ENCODE assay signal across 8 mouse cellular contexts in the genomic region with DNA sequence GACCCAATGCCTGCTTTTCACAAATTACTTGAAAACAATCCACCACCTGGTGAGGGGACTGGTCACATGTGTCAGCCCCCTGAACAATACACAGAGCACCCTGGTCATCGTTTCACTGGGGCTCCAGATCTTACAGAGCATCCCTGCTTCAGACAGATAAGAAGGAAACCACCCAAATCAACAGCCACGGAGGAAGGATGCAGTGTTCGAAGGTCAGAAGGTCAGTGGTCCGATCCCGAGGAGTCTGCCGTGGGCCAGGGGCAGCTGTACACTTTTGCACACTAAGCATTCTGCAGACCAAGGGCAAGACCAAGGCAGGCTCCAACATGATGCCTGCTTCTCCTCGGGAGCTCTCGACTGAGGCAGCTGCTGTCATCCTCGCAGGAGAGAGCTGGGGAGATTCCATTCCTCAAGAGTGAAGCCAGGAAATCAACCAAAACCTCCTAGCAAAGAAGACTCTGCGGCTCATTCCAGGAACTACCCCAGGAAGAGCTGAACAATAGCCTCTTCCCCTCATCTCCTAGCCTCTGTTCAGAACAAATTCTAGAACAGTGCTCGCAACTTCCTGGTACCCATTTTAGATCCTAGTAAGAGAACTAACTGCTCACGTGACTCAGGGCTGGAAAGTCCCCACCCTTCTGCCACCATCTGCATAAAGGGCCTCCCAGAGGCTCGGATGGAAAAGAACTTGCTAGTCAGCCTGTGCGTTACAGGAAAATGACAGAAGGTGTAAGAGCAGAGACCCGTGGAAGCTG. TPM values are rescaled to one million over a fixed set of nuclear protein-coding genes. Genes with fewer than 3 reads are reported as not detected.
DNase-seq lines count a peak whose midpoint lies in the region; ATAC-seq and TF ChIP-seq lines count a peak whose summit lies in the region.

No protein-coding gene starts in this region.

- DNase-seq in gastrocnemius, adult 2 months, result no peak
- no peak for DNase-seq in gastrocnemius, postnatal 10 days
- peak; percentile 34 for DNase-seq in c-Kit-positive CD71-positive TER-119-positive erythroid progenitor cells, embryonic 14.5 days (ENCODE audit: low spot score)
- peak; percentile 94 for DNase-seq in induced T-regulatory cell, adult 2 months (ENCODE audit: low read depth)
- DNase-seq in urinary bladder, postnatal 14 days (ENCODE audit: low spot score), result no peak
- no peak for DNase-seq in forebrain, embryonic 11.5 days (ENCODE audit: low spot score)

- peak overlapping the region; percentile 17; the same call in 1 of the 2 replicates for H3K4me3 ChIP-seq in gastrocnemius, adult 2 months
- H3K4me3 ChIP-seq in liver, embryonic 15.5 days (replicated peaks), result peak overlapping the region; percentile 25
- H3K4me3 ChIP-seq in stomach, embryonic 14.5 days (ENCODE audit: low read depth, low read length), result no peak overlapping the region
- H3K4me3 ChIP-seq in forebrain, embryonic 11.5 days (ENCODE audit: low read depth, low read length), result no peak overlapping the region

- H3K27me3 ChIP-seq in liver, embryonic 15.5 days, result no peaks in the 10 kb centered on the region
- no peaks in the 10 kb centered on the region for H3K27me3 ChIP-seq in stomach, embryonic 14.5 days (ENCODE audit: control insufficient read depth, insufficient read depth, low read length)
- no peaks in the 10 kb centered on the region for H3K27me3 ChIP-seq in forebrain, embryonic 11.5 days (ENCODE audit: control insufficient read depth, insufficient read depth, low read length)

- peak overlapping the region; percentile 13; the same call in 1 of the 2 replicates for H3K9ac ChIP-seq in liver, embryonic 15.5 days
- no peak overlapping the region for H3K9ac ChIP-seq in stomach, embryonic 14.5 days (replicated peaks; ENCODE audit: low read depth, low read length)
- no peak overlapping the region for H3K9ac ChIP-seq in forebrain, embryonic 11.5 days (ENCODE audit: low read length)

- peak overlapping the region; percentile 58 for H3K4me2 ChIP-seq in liver, embryonic 15.5 days
- no peak overlapping the region for H3K4me2 ChIP-seq in stomach, embryonic 14.5 days (replicated peaks; ENCODE audit: low read depth, low read length)
- H3K4me2 ChIP-seq in forebrain, embryonic 11.5 days (ENCODE audit: low read depth, low read length, severe bottlenecking), result no peak overlapping the region

- intact Hi-C loops in gastrocnemius, adult 2 months (cut with DNase I), result loop anchor here (2.0 kb wide), 1 partner anchor 88 kb away; no protein-coding TSS in a partner anchor

- peaks cover 38% of the 10 kb centered on the region for H3K4me1 ChIP-seq in liver, embryonic 15.5 days (replicated peaks)
- peaks cover 19% of the 10 kb centered on the region; the same call in 1 of the 2 replicates for H3K4me1 ChIP-seq in stomach, embryonic 14.5 days (ENCODE audit: control insufficient read depth, insufficient read depth, low read length)
- 0 out of 2 replicates have a peak, but pooled peaks cover 4% of the 10 kb centered on the region for H3K4me1 ChIP-seq in forebrain, embryonic 11.5 days (replicated peaks; ENCODE audit: control insufficient read depth, insufficient read depth, low read length)

- peak; percentile 46 for ATAC-seq in liver, embryonic 15.5 days (ENCODE audit: insufficient read depth)
- ATAC-seq in stomach, embryonic 14.5 days (ENCODE audit: insufficient number of reproducible peaks, insufficient read depth, low FRiP score, low read depth), result no peak
- ATAC-seq in forebrain, embryonic 11.5 days (replicated peaks; ENCODE audit: low FRiP score), result no peak

- peak overlapping the region; percentile 84 for H3K27ac ChIP-seq in gastrocnemius, adult 2 months
- peak overlapping the region; percentile 65 for H3K27ac ChIP-seq in liver, embryonic 15.5 days (replicated peaks)
- H3K27ac ChIP-seq in stomach, embryonic 14.5 days (ENCODE audit: low read length), result peak overlapping the region; percentile 55; the same call in 1 of the 2 replicates
- no peak overlapping the region for H3K27ac ChIP-seq in forebrain, embryonic 11.5 days (ENCODE audit: low read depth, low read length)

- no peaks in the 10 kb centered on the region for H3K9me3 ChIP-seq in liver, embryonic 15.5 days (replicated peaks)
- H3K9me3 ChIP-seq in stomach, embryonic 14.5 days (ENCODE audit: control insufficient read depth, low read depth, low read length), result no peaks in the 10 kb centered on the region
- H3K9me3 ChIP-seq in forebrain, embryonic 11.5 days (ENCODE audit: control insufficient read depth, low read length), result no peaks in the 10 kb centered on the region

- 16% methylated on average over 15 of the region's 15 CpGs for WGBS in liver, embryonic 15.5 days (ENCODE audit: insufficient replicate concordance)
- WGBS in stomach, embryonic 14.5 days, result 53% methylated on average over 15 of the region's 15 CpGs
- 77% methylated on average over 15 of the region's 15 CpGs for WGBS in forebrain, embryonic 11.5 days

- TF ChIP-seq CTCF in gastrocnemius, adult 2 months (IDR thresholded peaks at IDR 0.05), result no peak

- no peaks in the 10 kb centered on the region for H3K36me3 ChIP-seq in liver, embryonic 15.5 days (replicated peaks)
- H3K36me3 ChIP-seq in stomach, embryonic 14.5 days (ENCODE audit: control insufficient read depth, insufficient read depth, low read length), result no peaks in the 10 kb centered on the region
- no peaks in the 10 kb centered on the region for H3K36me3 ChIP-seq in forebrain, embryonic 11.5 days (ENCODE audit: control insufficient read depth, insufficient read depth, low read length)

RNA-seq across cellular contexts. Expression of a gene that starts 14.7 kb away (rescaled TPM):
- total RNA-seq in gastrocnemius, adult 2 months (2021), result 1 to 10 TPM; 2.0 to 6.2 TPM
- 1 to 10 TPM; 8.8 to 9.8 TPM for total RNA-seq in gastrocnemius, postnatal 10 days (2021)
- 1.7 and 1.8 TPM in 2 replicates for polyA plus RNA-seq in liver, embryonic 15.5 days (2015; fragmentation: Nextera tagmentation; extraction: Ambion mirVana)
- 17.2 and 21.4 TPM in 2 replicates for polyA plus RNA-seq in stomach, embryonic 14.5 days (2014; fragmentation: Nextera tagmentation; extraction: Ambion mirVana)
- 14.5 and 14.7 TPM in 2 replicates for polyA plus RNA-seq in forebrain, embryonic 11.5 days (2014; fragmentation: Nextera tagmentation; extraction: Ambion mirVana)

Comparison
In these comparisons a context has a peak if more than half of its experiments do, and no peak if none do; other contexts are left out.
1. DNase-seq: peak in c-Kit-positive CD71-positive TER-119-positive erythroid progenitor cells, embryonic 14.5 days (single experiment) and induced T-regulatory cell, adult 2 months (single experiment); none in gastrocnemius, adult 2 months (single experiment), gastrocnemius, postnatal 10 days (single experiment), urinary bladder, postnatal 14 days (single experiment) and forebrain, embryonic 11.5 days (single experiment).
2. H3K4me3 ChIP-seq: peak in gastrocnemius, adult 2 months (single experiment) and liver, embryonic 15.5 days (single experiment); none in stomach, embryonic 14.5 days (single experiment) and forebrain, embryonic 11.5 days (single experiment).